Mouse (Mus musculus) heart, postnatal 0 days (tissue): ENCODE data around the gene Bbs9. TPM values are rescaled to one million over a fixed set of nuclear protein-coding genes. Genes with fewer than 3 reads are reported as not detected.

Experiments used
- ATAC-seq: fragments of 200-750 bp; cut with Nextera tagmentation; 2 replicates; pipeline ENCODE4 v1.8.0; 2017; ENCODE audit warnings: low read depth, moderate number of reproducible peaks, moderate library complexity; ENCODE audit not compliant: insufficient read depth
- DNase-seq: peaks from one replicate; pipeline ENCODE4 v3.0.0-alpha.2; 2016; ENCODE audit warnings: low spot score
- H3K27ac ChIP-seq: fragments of 300-500 bp; sonication (generic); 2 replicates; pipeline ENCODE4 v1.5.1; 2014; ENCODE audit warnings: low read depth, mild to moderate bottlenecking
- H3K27me3 ChIP-seq: fragments of 300-500 bp; sonication (generic); 2 replicates; pipeline ENCODE4 v1.6.1; 2014; ENCODE audit warnings: low read length, mixed read lengths; ENCODE audit not compliant: control insufficient read depth, insufficient read depth
- H3K36me3 ChIP-seq: fragments of 300-500 bp; sonication (generic); replicated peaks from 2 replicates; pipeline ENCODE4 v1.6.1; 2014; ENCODE audit warnings: low read length, mixed read lengths; ENCODE audit not compliant: control insufficient read depth, insufficient read depth
- H3K4me1 ChIP-seq: fragments of 300-500 bp; sonication (generic); 2 replicates; pipeline ENCODE4 v1.6.1; 2014; ENCODE audit warnings: antibody characterized with exemption; ENCODE audit not compliant: control insufficient read depth, insufficient read depth
- H3K4me2 ChIP-seq: fragments of 300-500 bp; sonication (generic); 2 replicates; pipeline ENCODE4 v1.6.1; 2014; ENCODE audit warnings: low read depth, mild to moderate bottlenecking, low read length, moderate library complexity
- H3K4me3 ChIP-seq: fragments of 300-500 bp; sonication (generic); 2 replicates; pipeline ENCODE4 v1.5.1; 2014; ENCODE audit warnings: low read depth, low read length
- H3K9ac ChIP-seq: fragments of 300-500 bp; sonication (generic); replicated peaks from 2 replicates; pipeline ENCODE4 v1.6.1; 2014; ENCODE audit warnings: low read depth, low read length, mixed read lengths
- H3K9me3 ChIP-seq: fragments of 300-500 bp; sonication (generic); replicated peaks from 2 replicates; pipeline ENCODE4 v1.6.1; 2016; ENCODE audit warnings: low read length; ENCODE audit not compliant: control insufficient read depth
- CTCF ChIP-seq: IDR thresholded peaks from 2 replicates; pipeline ENCODE4 v1.5.1; 2016; ENCODE audit warnings: antibody characterized with exemption, control low read depth, low read depth
- EP300 ChIP-seq: IDR thresholded peaks from 2 replicates; pipeline ENCODE4 v1.6.1; 2016; ENCODE audit warnings: antibody characterized with exemption, low read depth
- WGBS: fragments of 180-500 bp; shearing (Covaris S2); extraction: QIAGEN DNeasy Blood & Tissue Kit; methylation state at CpG from one replicate; pipeline ENCODE4 v1.1.7; 2014; 5-methylcytosine and 5-hydroxymethylcytosine counted together
- polyA plus RNA-seq: library from polyadenylated mRNA; unstranded; fragments of >200 nt; fragmentation: Nextera tagmentation; extraction: Ambion mirVana; gene quantifications from 2 replicates; pipeline ENCODE4 v1.2.1, GENCODE M21; 2015
- total RNA-seq: library from RNA; depleted of rRNA; stranded (reverse); fragments of >200 nt; gene quantifications from 2 replicates; pipeline ENCODE4 v1.2.3, GENCODE M21; 2014; ENCODE audit warnings: low replicate concordance

Bbs9 gene
- total and polyA plus RNA-seq, 2 experiments from 2014 or later, result 5.2 to 18.9 TPM

DNA sequence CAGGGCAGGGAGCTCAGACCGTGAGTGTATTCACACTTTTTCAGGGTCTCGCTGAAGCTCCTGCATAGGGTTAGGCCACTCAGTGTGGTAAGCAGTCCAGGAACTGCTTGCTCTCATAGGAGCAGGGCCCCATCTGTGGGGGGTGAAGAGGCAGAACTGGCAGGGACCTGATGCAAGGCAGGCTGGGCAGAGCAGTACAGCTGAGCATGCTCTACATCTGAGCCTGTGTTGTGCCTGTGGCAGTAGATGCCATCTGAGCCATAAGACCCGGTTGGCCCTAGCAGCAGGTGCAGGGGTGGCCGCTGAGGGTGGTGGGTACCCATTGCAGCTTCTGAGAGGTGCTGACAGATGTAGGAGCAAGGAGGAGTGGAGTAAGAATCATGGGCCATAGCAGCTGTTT is 202.5 kb downstream of the Bbs9 start:
- peaks cover 5% of the 10 kb centered on the region; the same call in 1 of the 2 replicates for H3K4me1 ChIP-seq
- H3K27me3 ChIP-seq, result no peaks in the 10 kb centered on the region
- H3K9me3 ChIP-seq, result no peaks in the 10 kb centered on the region
- H3K4me2 ChIP-seq, result no peak overlapping the region
- H3K27ac ChIP-seq, result no peak overlapping the region
- no peak for TF ChIP-seq EP300
- no peak for TF ChIP-seq CTCF
- H3K36me3 ChIP-seq, result no peaks in the 10 kb centered on the region
- WGBS, result 67% methylated on average over 4 of the region's 4 CpGs
- no peak overlapping the region for H3K9ac ChIP-seq
- DNase-seq (no peak), ATAC-seq (no peak)
- no peak overlapping the region for H3K4me3 ChIP-seq

DNA sequence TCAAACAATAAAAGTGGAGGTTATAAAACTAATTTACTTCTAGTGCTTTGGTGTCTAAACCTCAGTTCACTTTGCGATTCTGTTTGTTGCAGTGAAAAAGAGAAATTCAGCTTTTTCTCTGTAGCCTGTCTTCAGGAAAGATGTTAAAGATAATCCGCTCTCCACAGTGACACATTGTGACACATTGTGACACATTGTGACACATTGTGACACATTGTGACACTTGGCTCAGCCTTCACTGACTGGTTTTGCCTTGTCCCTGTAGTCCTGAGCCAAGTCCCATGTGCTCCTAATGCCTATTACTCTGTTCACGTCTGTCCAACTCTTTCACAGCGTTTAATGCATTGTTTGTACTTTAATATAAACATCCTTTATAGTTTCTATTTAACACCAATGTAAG is 203.0 kb downstream of the Bbs9 start:
- peaks cover 5% of the 10 kb centered on the region; the same call in 1 of the 2 replicates for H3K4me1 ChIP-seq
- H3K36me3 ChIP-seq, result no peaks in the 10 kb centered on the region
- no peaks in the 10 kb centered on the region for H3K27me3 ChIP-seq
- ATAC-seq, result no peak
- H3K4me3 ChIP-seq, result no peak overlapping the region
- TF ChIP-seq CTCF, result no peak
- no peak for TF ChIP-seq EP300
- no peak overlapping the region for H3K9ac ChIP-seq
- WGBS, result 79% methylated on average over 4 of the region's 4 CpGs
- no peak for DNase-seq
- H3K4me2 ChIP-seq, result no peak overlapping the region
- H3K9me3 ChIP-seq, result no peaks in the 10 kb centered on the region
- H3K27ac ChIP-seq, result no peak overlapping the region

DNA sequence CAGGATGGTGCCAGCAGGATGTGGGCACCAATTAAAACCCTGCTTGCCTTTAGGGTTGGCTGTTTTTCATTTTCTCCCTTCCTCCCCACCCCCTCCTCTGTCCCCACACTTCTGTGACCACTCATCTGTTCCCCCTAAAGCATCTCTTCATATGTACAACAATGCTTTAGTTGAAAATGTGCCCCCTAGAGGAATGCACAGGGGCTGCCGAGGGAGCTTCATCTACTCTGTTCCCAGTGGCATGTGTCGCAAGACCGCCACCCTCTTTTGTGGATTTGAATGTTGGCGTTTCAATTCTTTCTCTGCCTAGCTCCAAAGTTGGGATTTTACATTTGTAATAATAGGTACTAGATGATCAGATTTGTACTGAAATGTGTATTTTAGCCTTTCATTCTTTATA is 204.0 kb downstream of the Bbs9 start:
- DNase-seq (no peak), ATAC-seq (no peak)
- Histone ChIP-seq H3K4me3 (no peak overlapping the region), H3K9me3 (no peaks in the 10 kb centered on the region), H3K27ac (no peak overlapping the region), H3K4me2 (no peak overlapping the region), H3K27me3 (no peaks in the 10 kb centered on the region), H3K36me3 (no peaks in the 10 kb centered on the region), H3K9ac (no peak overlapping the region), H3K4me1 (peaks cover 5% of the 10 kb centered on the region; the same call in 1 of the 2 replicates)
- WGBS, result 86% methylated on average over 4 of the region's 4 CpGs
- TF ChIP-seq CTCF (no peak), EP300 (no peak)

DNA sequence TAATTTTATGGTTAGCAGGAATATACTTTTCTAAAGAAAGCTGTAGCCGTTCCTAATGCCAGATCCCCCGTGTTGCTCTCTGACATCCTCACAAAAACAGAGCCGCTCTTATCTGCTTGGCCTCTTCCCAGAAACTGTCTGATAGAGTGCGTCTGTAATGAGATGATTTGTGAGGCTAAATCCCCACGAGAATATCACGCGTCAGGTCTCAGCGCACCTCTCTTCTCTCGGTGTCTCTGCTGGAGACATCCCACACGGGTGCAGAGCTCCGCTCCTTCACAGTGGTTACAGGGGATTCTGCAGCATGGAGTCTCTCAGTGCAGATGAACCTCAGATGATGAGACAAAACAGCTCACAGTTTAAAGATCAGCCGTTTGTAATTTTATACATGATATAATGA is 204.5 kb downstream of the Bbs9 start:
- Histone ChIP-seq H3K9ac (no peak overlapping the region), H3K9me3 (no peaks in the 10 kb centered on the region), H3K36me3 (no peaks in the 10 kb centered on the region), H3K4me1 (peaks cover 5% of the 10 kb centered on the region; the same call in 1 of the 2 replicates), H3K27me3 (no peaks in the 10 kb centered on the region), H3K4me3 (no peak overlapping the region), H3K4me2 (no peak overlapping the region), H3K27ac (no peak overlapping the region)
- no peak for ATAC-seq
- DNase-seq, result no peak
- WGBS, result 40% methylated on average over 12 of the region's 12 CpGs
- TF ChIP-seq EP300 (no peak), CTCF (no peak)

DNA sequence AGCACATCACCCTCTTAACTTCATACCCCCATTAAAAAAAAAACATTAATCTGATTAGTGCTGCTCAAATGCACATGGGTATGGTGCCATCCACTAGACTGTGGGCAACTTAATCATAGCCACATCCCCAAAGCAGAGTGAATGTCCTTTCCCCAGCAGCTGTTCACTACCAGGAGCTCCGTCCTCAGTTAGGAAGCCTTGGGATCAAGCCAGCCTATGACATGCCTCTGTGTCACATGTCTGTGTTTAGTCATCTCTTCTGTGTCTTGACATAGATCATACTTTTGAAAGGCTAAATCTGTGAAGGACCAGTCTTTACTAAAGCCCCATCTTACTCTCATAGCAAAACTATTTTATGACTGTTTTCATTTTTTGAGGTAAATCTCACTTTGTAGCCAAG is 205.0 kb downstream of the Bbs9 start:
- DNase-seq (peak; percentile 16), ATAC-seq (no peak)
- no peaks in the 10 kb centered on the region for H3K27me3 ChIP-seq
- no peaks in the 10 kb centered on the region for H3K9me3 ChIP-seq
- H3K27ac ChIP-seq, result no peak overlapping the region
- no peaks in the 10 kb centered on the region for H3K36me3 ChIP-seq
- 40% methylated on average over 1 of the region's 1 CpGs for WGBS
- no peak for TF ChIP-seq EP300
- peaks cover 5% of the 10 kb centered on the region; the same call in 1 of the 2 replicates for H3K4me1 ChIP-seq
- no peak overlapping the region for H3K9ac ChIP-seq
- no peak overlapping the region for H3K4me3 ChIP-seq
- H3K4me2 ChIP-seq, result no peak overlapping the region

DNA sequence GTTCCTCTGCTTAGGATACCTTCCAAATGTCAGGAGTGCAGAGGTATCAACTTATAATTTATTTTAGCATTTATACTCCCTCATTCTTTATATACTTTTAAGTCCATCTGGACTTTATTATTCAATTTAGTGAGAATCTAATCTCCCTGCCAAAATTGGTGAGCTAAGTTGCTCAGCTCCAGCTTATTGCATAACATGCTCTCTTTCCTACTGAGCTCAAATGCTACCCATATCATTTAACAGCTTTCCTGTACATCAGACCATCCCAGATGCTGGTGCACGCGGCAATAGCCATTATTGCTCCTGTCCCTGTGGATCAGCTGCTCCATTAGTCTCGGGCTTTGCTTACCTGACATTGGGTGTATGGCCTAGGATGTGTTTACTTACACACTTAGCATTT is 208.3 kb downstream of the Bbs9 start:
- WGBS, result 73% methylated on average over 3 of the region's 3 CpGs
- peaks cover 5% of the 10 kb centered on the region; the same call in 1 of the 2 replicates for H3K4me1 ChIP-seq
- no peak overlapping the region for H3K9ac ChIP-seq
- H3K4me3 ChIP-seq, result no peak overlapping the region
- no peak for TF ChIP-seq CTCF
- TF ChIP-seq EP300, result no peak
- ATAC-seq (no peak), DNase-seq (no peak)
- no peaks in the 10 kb centered on the region for H3K9me3 ChIP-seq
- H3K27me3 ChIP-seq, result no peaks in the 10 kb centered on the region
- no peaks in the 10 kb centered on the region for H3K36me3 ChIP-seq
- no peak overlapping the region for H3K27ac ChIP-seq
- H3K4me2 ChIP-seq, result no peak overlapping the region
